Mouse (Mus musculus): ENCODE measurements at regions not wholly inside any gene's neighbourhood (a gene's known extent, or its start where the extent isn't known, plus 50 kb on each side); places are given as distances from the start of the nearest gene placed in this dataset.

GRCm38 (mm10) chr9:83199771-83200170, 53.3 kb upstream of the Hmgn3 start:
- H3K4me3 ChIP-seq (replicated peaks): no peak overlapping the region
- no peaks in the 10 kb centered on the region for H3K27me3 ChIP-seq (ENCODE audit: control insufficient read depth)
- H3K4me1 ChIP-seq (ENCODE audit: control insufficient read depth): no peaks in the 10 kb centered on the region
- H3K36me3 ChIP-seq (ENCODE audit: control insufficient read depth): no peaks in the 10 kb centered on the region
- TF ChIP-seq TAL1 (IDR thresholded peaks at IDR 0.05; ENCODE audit: low read length) (no peak), GATA1 (IDR thresholded peaks at IDR 0.05; ENCODE audit: low read length) (no peak)
- 0 out of 2 replicates have a peak, but pooled peaks cover 2% of the 10 kb centered on the region for H3K9me3 ChIP-seq (ENCODE audit: control insufficient read depth, low read length)

- 0 out of 2 replicates have a peak, but pooled peaks cover 2% of the 10 kb centered on the region for H3K9me3 ChIP-seq (ENCODE audit: control insufficient read depth, low read length)
- TF ChIP-seq TAL1 (IDR thresholded peaks at IDR 0.05; ENCODE audit: low read length) (no peak), GATA1 (IDR thresholded peaks at IDR 0.05; ENCODE audit: low read length) (no peak)
- H3K27me3 ChIP-seq (ENCODE audit: control insufficient read depth): no peaks in the 10 kb centered on the region
- no peaks in the 10 kb centered on the region for H3K36me3 ChIP-seq (ENCODE audit: control insufficient read depth)
- H3K4me3 ChIP-seq (replicated peaks): no peak overlapping the region
- H3K4me1 ChIP-seq (ENCODE audit: control insufficient read depth): no peaks in the 10 kb centered on the region
These were observed 52.7 kb upstream of the Hmgn3 start for GRCm38 (mm10) chr9:83199176-83199575.

GRCm38 (mm10) chr9:83197013-83197412, 50.5 kb upstream of the Hmgn3 start:
- H3K36me3 ChIP-seq (ENCODE audit: control insufficient read depth): no peaks in the 10 kb centered on the region
- no peaks in the 10 kb centered on the region for H3K27me3 ChIP-seq (ENCODE audit: control insufficient read depth)
- 0 out of 2 replicates have a peak, but pooled peaks cover 2% of the 10 kb centered on the region for H3K9me3 ChIP-seq (ENCODE audit: control insufficient read depth, low read length)
- TF ChIP-seq GATA1 (IDR thresholded peaks at IDR 0.05; ENCODE audit: low read length) (no peak), TAL1 (IDR thresholded peaks at IDR 0.05; ENCODE audit: low read length) (no peak)
- H3K4me1 ChIP-seq (ENCODE audit: control insufficient read depth): no peaks in the 10 kb centered on the region
- H3K4me3 ChIP-seq (replicated peaks): no peak overlapping the region
